In genomic region chr15:77921636-77922035, GRCm38 (mm10) we compare ENCODE assay signal across 25 mouse cellular contexts. TPM values are rescaled to one million over a fixed set of nuclear protein-coding genes. Genes with fewer than 3 reads are reported as not detected.
DNase-seq lines count a peak whose midpoint lies in the region; ATAC-seq and TF ChIP-seq lines count a peak whose summit lies in the region.
"Had no signal": no experiment of that assay in that cellular context is flagged by ENCODE, and none has a peak within 500 bp of the region (broad histone marks: within the 10 kb centered on the region; RNA-seq: fewer than 3 reads in every experiment).

No protein-coding gene starts in this region.

- no peaks in the 10 kb centered on the region for H3K27me3 ChIP-seq in kidney, postnatal 0 days (ENCODE audit: insufficient read depth, low read length)
- no peaks in the 10 kb centered on the region for H3K27me3 ChIP-seq in liver, embryonic 15.5 days
- H3K27me3 ChIP-seq: limb, embryonic 13.5 days; megakaryocyte, embryonic 14.5 days; midbrain, embryonic 15.5 days; neural tube, embryonic 13.5 days had no signal

- ATAC-seq in kidney, postnatal 0 days (replicated peaks; ENCODE audit: low FRiP score, low read depth): no peak
- no peak for ATAC-seq in liver, embryonic 15.5 days (ENCODE audit: insufficient read depth)
- ATAC-seq: CD4-positive, CD25-positive, alpha-beta regulatory T cell, adult 4 months; forebrain, embryonic 16.5 days; inflammation-experienced regulatory T-cells, adult 6 months; midbrain, embryonic 15.5 days had no signal

- WGBS in kidney, postnatal 0 days: 81% methylated on average over 6 of the region's 6 CpGs
- WGBS in liver, embryonic 15.5 days (ENCODE audit: insufficient replicate concordance): 70% methylated on average over 6 of the region's 6 CpGs

- H3K4me3 ChIP-seq in gastrocnemius, adult 2 months: no peak overlapping the region
- H3K4me3 ChIP-seq in kidney, postnatal 0 days (replicated peaks; ENCODE audit: low read depth, low read length): no peak overlapping the region
- no peak overlapping the region for H3K4me3 ChIP-seq in liver, embryonic 15.5 days (replicated peaks)
- H3K4me3 ChIP-seq: embryonic facial prominence, embryonic 10.5 days; heart, adult 2 months; limb, embryonic 13.5 days; megakaryocyte, embryonic 14.5 days; midbrain, embryonic 15.5 days; neural tube, embryonic 13.5 days had no signal

- no peak for DNase-seq in gastrocnemius, adult 2 months
- DNase-seq in gastrocnemius, postnatal 14 days: no peak
- no peak for DNase-seq in kidney, postnatal 0 days (ENCODE audit: low spot score)
- DNase-seq in kidney, adult 8-10 months: no peak
- DNase-seq in 3T3-L1 (ENCODE audit: low read depth, low spot score): peak; percentile 71
- DNase-seq in left cerebral cortex, adult 18-20 months (ENCODE audit: low spot score in 2 of 2): no peak
- no peak for DNase-seq in urinary bladder, postnatal 4 days (ENCODE audit: low spot score in 2 of 2)
- DNase-seq: adrenal gland, postnatal 25 days; cerebellum, adult 9-10 months; gastrocnemius, postnatal 25 days; heart, adult 2 months; right cerebral cortex, adult 18-20 months; thymus, adult 18-20 months; thymus, postnatal 36 days had no signal

- peak overlapping the region; percentile 53; the same call in 1 of the 2 replicates for H3K27ac ChIP-seq in gastrocnemius, adult 2 months
- H3K27ac ChIP-seq in kidney, postnatal 0 days: no peak overlapping the region; the same call in 1 of the 2 replicates
- peak overlapping the region; percentile 81 for H3K27ac ChIP-seq in liver, embryonic 15.5 days (replicated peaks)
- H3K27ac ChIP-seq: hindbrain, embryonic 14.5 days; limb, embryonic 13.5 days; midbrain, embryonic 15.5 days; neural tube, embryonic 13.5 days had no signal

- H3K9me3 ChIP-seq in kidney, postnatal 0 days (replicated peaks; ENCODE audit: low read length): no peaks in the 10 kb centered on the region
- H3K9me3 ChIP-seq in liver, embryonic 15.5 days (replicated peaks): no peaks in the 10 kb centered on the region
- H3K9me3 ChIP-seq: embryonic facial prominence, embryonic 10.5 days; limb, embryonic 13.5 days; megakaryocyte, embryonic 14.5 days; midbrain, embryonic 15.5 days; neural tube, embryonic 13.5 days had no signal

- H3K9ac ChIP-seq in kidney, postnatal 0 days (ENCODE audit: low read depth, low read length): 0 out of 2 replicates have a peak overlapping the region, but pooled peaks have one; percentile 4
- H3K9ac ChIP-seq in liver, embryonic 15.5 days: no peak overlapping the region
- H3K9ac ChIP-seq: hindbrain, embryonic 14.5 days; limb, embryonic 13.5 days; lung, embryonic 14.5 days; midbrain, embryonic 15.5 days; neural tube, embryonic 13.5 days had no signal

- no peak overlapping the region for H3K4me2 ChIP-seq in kidney, postnatal 0 days (ENCODE audit: low read length)
- no peak overlapping the region for H3K4me2 ChIP-seq in liver, embryonic 15.5 days
- H3K4me2 ChIP-seq: hindbrain, embryonic 14.5 days; limb, embryonic 13.5 days; lung, embryonic 14.5 days; midbrain, embryonic 15.5 days; neural tube, embryonic 13.5 days had no signal

- H3K36me3 ChIP-seq in kidney, postnatal 0 days (ENCODE audit: insufficient read depth, low read length): peaks cover 27% of the 10 kb centered on the region
- H3K36me3 ChIP-seq in liver, embryonic 15.5 days (replicated peaks): peaks cover 93% of the 10 kb centered on the region

- no peak for TF ChIP-seq CTCF in gastrocnemius, adult 2 months (IDR thresholded peaks at IDR 0.05)
- TF ChIP-seq CTCF in kidney, postnatal 0 days (IDR thresholded peaks at IDR 0.05; ENCODE audit: low read depth): no peak

- 0 out of 2 replicates have a peak, but pooled peaks cover 3% of the 10 kb centered on the region for H3K4me1 ChIP-seq in kidney, postnatal 0 days (replicated peaks; ENCODE audit: insufficient read depth, low read length)
- peaks cover 31% of the 10 kb centered on the region for H3K4me1 ChIP-seq in liver, embryonic 15.5 days (replicated peaks)
- H3K4me1 ChIP-seq: limb, embryonic 13.5 days; midbrain, embryonic 15.5 days; neural tube, embryonic 13.5 days had no signal

- intact Hi-C loops in gastrocnemius, adult 2 months (cut with DNase I): no loop called here
- intact Hi-C loops in gastrocnemius, postnatal 14 days (cut with DNase I; ENCODE audit: low total_unique reads): no loop called here

RNA-seq across cellular contexts. Expression of gene Txn2, which starts 7.2 kb away (rescaled TPM):
- 100 to 1,000 TPM; 189 to 247 TPM for total RNA-seq in gastrocnemius, adult 2 months (2021)
- 100 to 1,000 TPM; 221 to 245 TPM for total RNA-seq in gastrocnemius, postnatal 14 days (2021)
- 245 and 253 TPM in 2 replicates for polyA plus RNA-seq in kidney, postnatal 0 days (2015; fragmentation: Nextera tagmentation; extraction: Ambion mirVana)
- 185 and 208 TPM in 2 replicates for polyA plus RNA-seq in liver, embryonic 15.5 days (2015; fragmentation: Nextera tagmentation; extraction: Ambion mirVana)
- 100 to 1,000 TPM; 145 TPM for total RNA-seq in left cerebral cortex, adult 18-20 months (2021)

RNA-seq across cellular contexts. Expression of gene Foxred2, which starts 34.9 kb away (rescaled TPM):
- total RNA-seq in gastrocnemius, adult 2 months (2021): under 1 TPM; 0.43 to 0.84 TPM
- 1 to 10 TPM; 1.2 to 1.6 TPM for total RNA-seq in gastrocnemius, postnatal 14 days (2021)
- 3.2 TPM in 2 replicates for polyA plus RNA-seq in kidney, postnatal 0 days (2015; fragmentation: Nextera tagmentation; extraction: Ambion mirVana)
- polyA plus RNA-seq in liver, embryonic 15.5 days (2015; fragmentation: Nextera tagmentation; extraction: Ambion mirVana): 1.1 and 1.4 TPM in 2 replicates
- 10 to 100 TPM; 10.6 to 14.0 TPM for total RNA-seq in left cerebral cortex, adult 18-20 months (2021)

RNA-seq across cellular contexts. Expression of gene Eif3d, which starts 49.0 kb away (rescaled TPM):
- total RNA-seq in gastrocnemius, adult 2 months (2021): 10 to 100 TPM; 57.7 to 63.5 TPM
- total RNA-seq in gastrocnemius, postnatal 14 days (2021): 10 to 100 TPM; 67.7 to 73.6 TPM
- polyA plus RNA-seq in kidney, postnatal 0 days (2015; fragmentation: Nextera tagmentation; extraction: Ambion mirVana): 120 and 132 TPM in 2 replicates
- 139 and 142 TPM in 2 replicates for polyA plus RNA-seq in liver, embryonic 15.5 days (2015; fragmentation: Nextera tagmentation; extraction: Ambion mirVana)
- 100 to 1,000 TPM; 101 to 102 TPM for total RNA-seq in left cerebral cortex, adult 18-20 months (2021)

Comparison
In these comparisons a context has a peak if more than half of its experiments do, and no peak if none do; other contexts are left out.
1. RNA of gene Foxred2, which starts 34.9 kb away (total RNA-seq): 10.6 to 14.0 TPM in left cerebral cortex, adult 18-20 months; 1.2 to 1.6 TPM in gastrocnemius, postnatal 14 days and 0.43 to 0.84 TPM in gastrocnemius, adult 2 months; every median in the first group is over 4 times any median in the second.